Mouse (Mus musculus) heart, postnatal 0 days (tissue): ENCODE data around the gene Nrp1.

Experiments used
- CTCF ChIP-seq: IDR thresholded peaks from 2 replicates; pipeline ENCODE4 v1.5.1; 2016; ENCODE audit warnings: antibody characterized with exemption, control low read depth, low read depth
- EP300 ChIP-seq: IDR thresholded peaks from 2 replicates; pipeline ENCODE4 v1.6.1; 2016; ENCODE audit warnings: antibody characterized with exemption, low read depth

DNA sequence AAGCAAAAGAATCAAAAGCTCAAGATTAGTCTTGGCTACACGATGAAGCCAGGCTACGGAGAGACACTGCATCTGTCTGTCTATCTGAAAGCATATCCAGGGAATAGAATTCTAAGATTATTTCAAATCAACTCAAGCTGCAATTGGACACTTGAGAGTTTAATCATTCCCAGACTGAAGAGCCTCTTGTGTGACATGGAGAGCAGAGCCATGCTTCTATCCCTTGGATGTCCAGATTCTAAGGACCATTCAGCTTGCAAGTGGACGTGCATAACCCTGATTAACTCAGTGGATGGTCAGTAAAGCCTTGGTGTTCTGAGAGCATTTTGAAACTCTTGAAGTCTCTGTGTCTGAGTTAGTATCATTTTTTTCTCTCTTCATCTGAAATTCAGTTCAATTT is 95.6 kb downstream of the Nrp1 start:
- TF ChIP-seq CTCF (no peak), EP300 (no peak)
